Mouse (Mus musculus): ENCODE measurements around the gene Os9.

DNA sequence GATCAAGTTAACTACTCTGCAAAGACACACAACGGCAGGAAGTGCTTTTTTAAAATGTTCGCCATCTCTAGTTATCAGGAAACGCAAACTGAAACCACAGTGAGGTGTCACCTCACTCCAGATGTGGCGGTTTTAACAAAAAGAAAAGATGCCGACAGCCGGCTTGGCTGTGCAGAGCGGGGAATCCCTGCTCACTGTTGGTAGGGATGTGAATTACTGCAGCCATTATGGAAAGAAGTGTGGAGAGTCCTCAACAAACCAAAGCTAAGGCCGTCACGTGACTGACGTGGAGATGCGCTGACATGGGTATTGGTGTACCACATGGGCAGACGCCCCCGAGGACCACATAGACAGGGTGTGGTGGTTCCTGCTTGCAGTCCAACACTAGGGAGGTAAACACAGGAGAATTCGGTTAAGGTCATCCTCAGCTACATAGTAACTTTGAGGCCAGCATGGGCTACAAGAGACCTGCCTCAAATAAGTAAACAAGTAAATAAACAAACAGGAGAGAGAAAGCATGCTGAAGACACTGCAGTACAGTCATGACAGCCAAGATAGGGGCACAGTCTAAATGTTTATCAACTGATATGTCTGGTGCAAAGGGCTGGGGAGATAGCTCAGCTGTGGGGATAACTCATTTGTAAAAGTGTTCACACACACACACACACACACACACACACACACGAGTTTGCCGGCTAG, 13.2 kb downstream of the Os9 start:
- TF ChIP-seq CTCF (IDR thresholded peaks at IDR 0.05) (no peak), POLR2A (IDR thresholded peaks at IDR 0.05; ENCODE audit: insufficient read depth, low read depth, low read length) (no peak), EP300 (IDR thresholded peaks at IDR 0.05; ENCODE audit: insufficient read depth, low read depth, low read length) (no peak)
